Comparison of ENCODE assay signal across 13 mouse cellular contexts in the genomic region with DNA sequence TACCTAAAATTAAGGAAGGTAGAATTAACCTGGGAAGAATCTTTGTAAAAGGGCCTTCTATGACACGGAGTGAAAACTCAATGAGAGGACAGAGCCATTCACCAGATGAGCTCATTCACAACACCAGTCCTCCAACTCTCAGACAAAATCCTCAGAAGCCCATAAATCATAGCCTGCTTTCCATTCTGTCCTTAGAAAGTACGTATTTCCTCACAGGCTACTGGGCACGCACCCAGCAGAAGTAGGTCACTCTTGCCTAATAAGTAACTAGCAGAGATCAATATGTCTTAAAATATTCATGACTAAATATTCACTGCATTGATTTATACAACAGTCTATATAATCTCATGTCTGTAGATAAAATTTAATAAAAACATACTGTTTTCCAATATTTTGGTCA.
DNase-seq lines count a peak whose midpoint lies in the region; ATAC-seq and TF ChIP-seq lines count a peak whose summit lies in the region.
"Had no signal": no experiment of that assay in that cellular context is flagged by ENCODE, and none has a peak within 500 bp of the region (broad histone marks: within the 10 kb centered on the region; RNA-seq: fewer than 3 reads in every experiment).

No protein-coding gene starts in this region.

- 14% methylated on average over 3 of the region's 3 CpGs for WGBS in liver, adult 2 months
- 71% methylated on average over 3 of the region's 3 CpGs for WGBS in liver, embryonic 11.5 days

- no peak overlapping the region for H3K4me2 ChIP-seq in liver, embryonic 11.5 days
- H3K4me2 ChIP-seq: forebrain, embryonic 12.5 days; heart, embryonic 13.5 days; lung, embryonic 15.5 days had no signal

- H3K9ac ChIP-seq in liver, adult 2 months (ENCODE audit: low read depth, low read length): no peak overlapping the region
- H3K9ac ChIP-seq in liver, embryonic 11.5 days (ENCODE audit: low read depth, low read length): no peak overlapping the region
- H3K9ac ChIP-seq: forebrain, embryonic 12.5 days; heart, embryonic 13.5 days; lung, embryonic 15.5 days had no signal

- peaks cover 1% of the 10 kb centered on the region; the same call in 1 of the 2 replicates for H3K4me1 ChIP-seq in liver, adult 2 months (ENCODE audit: control insufficient read depth, insufficient read depth, low read length)
- no peaks in the 10 kb centered on the region; the same call in 1 of the 2 replicates for H3K4me1 ChIP-seq in liver, embryonic 11.5 days (replicated peaks; ENCODE audit: control insufficient read depth, insufficient read depth, low read length)
- H3K4me1 ChIP-seq: forebrain, embryonic 12.5 days; lung, embryonic 15.5 days had no signal

- DNase-seq in cerebellum, postnatal 14 days: peak; percentile 11 to 16
- no peak for DNase-seq in cerebellum, adult 8-10 months
- peak; percentile 84 for DNase-seq in liver, adult 2 months (ENCODE audit: extremely low read depth, low read depth, low spot score)
- DNase-seq in liver, embryonic 11.5 days (ENCODE audit: low spot score): no peak
- DNase-seq in brain, adult 2 months (ENCODE audit: low read depth, low spot score): peak; percentile 15
- DNase-seq in lung, postnatal 14 days: peak; percentile 33
- no peak for DNase-seq in right cerebral cortex, postnatal 36 days (ENCODE audit: low spot score in 2 of 2)
- DNase-seq in c-Kit-positive CD71-positive TER-119-positive erythroid progenitor cells, embryonic 14.5 days (ENCODE audit: low spot score): no peak
- DNase-seq: thymus, postnatal 36 days had no signal

- no peak overlapping the region for H3K27ac ChIP-seq in liver, adult 2 months (replicated peaks; ENCODE audit: insufficient read depth, low read depth, low read length)
- no peak overlapping the region for H3K27ac ChIP-seq in liver, embryonic 11.5 days (ENCODE audit: low read depth, low read length)
- H3K27ac ChIP-seq: forebrain, embryonic 12.5 days; heart, embryonic 13.5 days; lung, embryonic 15.5 days had no signal

- H3K79me2 ChIP-seq in liver, adult 2 months (ENCODE audit: control insufficient read depth, insufficient read depth, low read length): no peaks in the 10 kb centered on the region

- no peaks in the 10 kb centered on the region for H3K27me3 ChIP-seq in liver, adult 2 months (ENCODE audit: control insufficient read depth, insufficient read depth, low read length)
- H3K27me3 ChIP-seq in liver, embryonic 11.5 days (replicated peaks; ENCODE audit: control insufficient read depth, insufficient read depth, low read length): no peaks in the 10 kb centered on the region
- H3K27me3 ChIP-seq: forebrain, embryonic 12.5 days; heart, embryonic 13.5 days; lung, embryonic 15.5 days; Patski had no signal

- no peak overlapping the region for H3K4me3 ChIP-seq in liver, adult 2 months (ENCODE audit: insufficient read depth, low read depth, low read length)
- no peak overlapping the region for H3K4me3 ChIP-seq in liver, embryonic 11.5 days (ENCODE audit: low read depth, low read length)
- H3K4me3 ChIP-seq: forebrain, embryonic 12.5 days; heart, embryonic 13.5 days; lung, embryonic 15.5 days had no signal

- TF ChIP-seq CTCF in liver, adult 2 months (IDR thresholded peaks at IDR 0.05; ENCODE audit: low read depth, low read length): no peak

- H3K36me3 ChIP-seq in liver, adult 2 months (ENCODE audit: control insufficient read depth, insufficient read depth, low read length): no peaks in the 10 kb centered on the region
- no peaks in the 10 kb centered on the region for H3K36me3 ChIP-seq in liver, embryonic 11.5 days (ENCODE audit: control insufficient read depth, insufficient read depth, low read length)
- H3K36me3 ChIP-seq: forebrain, embryonic 12.5 days; heart, embryonic 13.5 days; lung, embryonic 15.5 days had no signal

- no peak for ATAC-seq in liver, embryonic 11.5 days (replicated peaks; ENCODE audit: low FRiP score)
- ATAC-seq: Patski had no signal

- TF ChIP-seq POLR2A in liver, adult 2 months (IDR thresholded peaks at IDR 0.05; ENCODE audit: extremely low read depth, insufficient read depth, low read length): no peak

- H3K9me3 ChIP-seq in liver, embryonic 11.5 days (ENCODE audit: control insufficient read depth, low read length): no peaks in the 10 kb centered on the region
- H3K9me3 ChIP-seq: forebrain, embryonic 12.5 days; heart, embryonic 13.5 days; lung, embryonic 15.5 days had no signal

Comparison
In these comparisons a context has a peak if more than half of its experiments do, and no peak if none do; other contexts are left out.
1. DNase-seq: peak in cerebellum, postnatal 14 days (2 of 2), liver, adult 2 months (single experiment), brain, adult 2 months (single experiment) and lung, postnatal 14 days (single experiment); none in cerebellum, adult 8-10 months (single experiment), liver, embryonic 11.5 days (single experiment), right cerebral cortex, postnatal 36 days (0 of 2) and c-Kit-positive CD71-positive TER-119-positive erythroid progenitor cells, embryonic 14.5 days (single experiment).